Mouse (Mus musculus): ENCODE data around the gene Eef2k. TPM values are rescaled to one million over a fixed set of nuclear protein-coding genes. Genes with fewer than 3 reads are reported as not detected.

Gene Eef2k
- polyA plus RNA-seq, 1 experiment, result 21.9 TPM

DNA sequence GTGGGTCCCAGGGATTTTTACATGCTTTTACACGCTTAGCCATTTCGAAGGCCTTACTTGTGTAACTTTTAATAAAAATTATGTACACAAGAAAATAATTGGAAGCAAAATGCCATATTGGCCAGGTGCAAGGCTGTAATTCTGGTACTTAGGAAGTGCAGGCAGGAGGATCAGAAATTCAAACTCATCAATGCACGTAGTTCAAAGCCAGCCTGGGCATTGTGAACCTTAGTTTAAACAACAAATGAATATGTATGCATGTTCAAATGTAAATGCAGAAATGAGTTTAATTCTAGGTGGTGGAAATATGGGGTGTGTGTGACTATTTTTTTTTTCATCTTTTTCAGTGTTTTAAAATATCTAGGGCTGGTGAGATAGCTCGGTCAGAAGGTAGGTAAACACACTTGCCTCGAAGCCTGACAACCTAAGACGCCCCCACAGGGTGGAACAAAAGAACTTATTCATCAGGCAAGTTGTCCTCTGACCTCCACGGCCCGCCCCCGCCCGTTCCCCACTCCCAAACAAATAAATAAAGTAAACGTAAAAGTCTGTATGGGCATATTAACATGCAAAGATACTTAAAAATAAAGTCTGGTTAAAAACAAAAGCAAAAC is 73.7 kb downstream of the Eef2k start:
- no peaks in the 10 kb centered on the region for H3K36me3 ChIP-seq (ENCODE audit: control insufficient read depth, insufficient read depth)
- peak overlapping the region; percentile 38 for H3K4me3 ChIP-seq (ENCODE audit: insufficient read depth, poor library complexity, severe bottlenecking)
- H3K27me3 ChIP-seq (ENCODE audit: control insufficient read depth, insufficient read depth, insufficient read length), result no peaks in the 10 kb centered on the region
- H3ac ChIP-seq (ENCODE audit: control insufficient read depth, insufficient read length, low read depth), result no peak overlapping the region
- peaks cover 36% of the 10 kb centered on the region for H3K79me2 ChIP-seq (ENCODE audit: control insufficient read depth, insufficient read depth)
- TF ChIP-seq MYOG (IDR thresholded peaks at IDR 0.05; ENCODE audit: control insufficient read depth, extremely low read depth, insufficient read length), result no peak
- TF ChIP-seq USF1 (IDR thresholded peaks at IDR 0.05; ENCODE audit: low read depth), result no peak
- TF ChIP-seq CEBPB (IDR thresholded peaks at IDR 0.05; ENCODE audit: low read depth), result no peak
- no peak for TF ChIP-seq CTCF (IDR thresholded peaks at IDR 0.05; ENCODE audit: control insufficient read depth, insufficient read depth, insufficient read length)
- peaks cover 19% of the 10 kb centered on the region for H3K79me3 ChIP-seq (ENCODE audit: low read depth)

DNA sequence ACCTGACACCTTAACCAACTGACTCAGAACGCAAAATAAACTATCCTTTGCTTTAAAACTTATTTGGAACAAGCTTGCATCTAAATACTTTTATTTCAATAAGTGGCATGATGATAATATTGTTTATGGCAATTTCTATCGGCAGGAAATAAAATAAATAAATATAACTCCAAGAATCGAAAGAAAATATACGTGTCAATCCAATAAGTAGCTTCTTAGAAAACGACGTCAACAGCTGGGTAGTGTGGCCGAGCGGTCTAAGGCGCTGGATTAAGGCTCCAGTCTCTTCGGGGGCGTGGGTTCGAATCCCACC is 74.6 kb downstream of the Eef2k start:
- Histone ChIP-seq H3K4me3 (ENCODE audit: insufficient read depth, poor library complexity, severe bottlenecking) (peak overlapping the region; percentile 38), H3K27me3 (ENCODE audit: control insufficient read depth, insufficient read depth, insufficient read length) (no peaks in the 10 kb centered on the region), H3K79me2 (ENCODE audit: control insufficient read depth, insufficient read depth) (peaks cover 44% of the 10 kb centered on the region), H3K36me3 (ENCODE audit: control insufficient read depth, insufficient read depth) (no peaks in the 10 kb centered on the region), H3ac (ENCODE audit: control insufficient read depth, insufficient read length, low read depth) (no peak overlapping the region), H3K79me3 (ENCODE audit: low read depth) (peaks cover 24% of the 10 kb centered on the region)
- TF ChIP-seq CTCF (IDR thresholded peaks at IDR 0.05; ENCODE audit: control insufficient read depth, insufficient read depth, insufficient read length) (no peak), MYOD1 (IDR thresholded peaks at IDR 0.05; ENCODE audit: control insufficient read depth, insufficient read length, low read depth) (no peak), MAX (IDR thresholded peaks at IDR 0.05) (no peak), FOSL1 (IDR thresholded peaks at IDR 0.05; ENCODE audit: insufficient read depth, low read length, poor library complexity, severe bottlenecking) (no peak), USF1 (IDR thresholded peaks at IDR 0.05; ENCODE audit: low read depth) (no peak), MYOG (IDR thresholded peaks at IDR 0.05; ENCODE audit: control insufficient read depth, extremely low read depth, insufficient read length) (no peak), CEBPB (IDR thresholded peaks at IDR 0.05; ENCODE audit: low read depth) (no peak)

DNA sequence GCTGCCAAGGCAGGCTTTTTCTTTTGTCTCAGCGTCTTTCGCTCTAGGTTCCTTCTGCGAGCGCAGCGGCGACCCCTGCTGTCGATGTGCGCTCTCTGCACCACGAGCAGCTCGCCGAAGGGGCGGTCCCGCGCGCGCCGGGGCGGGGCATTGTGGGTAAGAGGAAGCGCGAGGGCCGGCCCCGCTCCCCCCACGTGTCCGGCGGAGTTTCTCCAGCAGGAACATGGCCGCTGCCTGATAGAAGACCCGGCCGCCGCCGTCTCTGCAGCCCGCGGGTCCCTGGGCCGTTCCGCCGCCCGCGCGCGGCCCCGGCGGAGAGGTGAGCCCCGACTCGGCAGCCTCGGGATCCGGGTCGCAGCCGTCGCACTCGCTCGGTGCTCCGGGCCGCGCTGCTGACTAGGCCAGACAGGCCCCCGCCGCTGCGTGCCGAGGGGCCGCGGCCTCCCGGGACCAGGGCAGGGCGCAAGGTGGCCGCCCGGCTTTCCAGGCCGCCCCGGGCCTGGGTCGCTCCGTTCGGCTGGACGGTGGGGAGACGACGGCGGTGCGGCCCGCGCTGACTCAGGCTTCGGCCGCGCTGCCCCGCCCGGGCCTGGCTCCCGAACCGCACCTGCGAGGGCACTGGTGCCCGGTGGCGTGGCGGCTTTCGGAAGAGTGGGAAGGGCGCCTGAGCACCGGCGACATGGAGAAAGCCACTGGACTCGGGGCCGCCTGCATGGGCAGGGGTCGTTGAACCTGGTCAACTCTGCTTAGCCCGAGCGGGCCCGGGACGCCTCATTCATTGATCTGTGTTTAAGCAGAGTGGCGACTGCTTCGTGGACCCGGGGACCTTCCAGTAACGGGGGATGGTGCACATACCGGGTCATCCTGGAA is 75.2 kb downstream of the Eef2k start, which contains the start of gene Polr3e:
Gene Polr3e (plus strand): TSS at position 153 of the 870 bp plus-strand sequence.
- TF ChIP-seq MAX (IDR thresholded peaks at IDR 0.05), result peak; percentile 84
- no peak for TF ChIP-seq FOSL1 (IDR thresholded peaks at IDR 0.05; ENCODE audit: insufficient read depth, low read length, poor library complexity, severe bottlenecking)
- TF ChIP-seq USF1 (IDR thresholded peaks at IDR 0.05; ENCODE audit: low read depth), result peak; percentile 23
- TF ChIP-seq CTCF (IDR thresholded peaks at IDR 0.05; ENCODE audit: control insufficient read depth, insufficient read depth, insufficient read length), result peak; percentile 92
- Histone ChIP-seq H3K36me3 (ENCODE audit: control insufficient read depth, insufficient read depth) (no peaks in the 10 kb centered on the region), H3ac (ENCODE audit: control insufficient read depth, insufficient read length, low read depth) (peak within 1 kb of the TSS; percentile 97), H3K27me3 (ENCODE audit: control insufficient read depth, insufficient read depth, insufficient read length) (no peaks in the 10 kb centered on the region), H3K4me3 (ENCODE audit: insufficient read depth, poor library complexity, severe bottlenecking) (peak within 1 kb of the TSS; percentile 64), H3K79me2 (ENCODE audit: control insufficient read depth, insufficient read depth) (peaks cover 50% of the 10 kb centered on the region), H3K79me3 (ENCODE audit: low read depth) (peaks cover 27% of the 10 kb centered on the region)

DNA sequence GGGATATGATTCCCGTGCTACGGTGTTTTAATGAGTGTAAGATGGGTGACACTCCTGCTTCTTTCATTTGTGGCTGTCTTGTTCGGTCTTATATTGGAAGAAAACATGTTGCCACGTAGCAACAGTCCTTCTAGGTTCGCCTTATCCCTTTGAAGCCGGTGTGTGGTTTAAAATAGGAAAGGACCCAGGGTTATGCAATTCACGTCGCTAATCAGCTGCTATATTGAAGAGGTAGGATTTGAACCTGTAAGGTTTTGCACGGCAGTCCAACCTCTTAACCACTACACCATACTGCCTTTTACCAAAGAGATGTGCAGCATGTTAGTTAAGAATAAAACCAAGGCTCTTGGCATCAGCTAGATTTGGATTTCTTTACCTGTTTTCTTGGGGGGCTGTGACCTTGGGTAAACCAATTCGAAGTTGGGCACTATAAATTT is 75.9 kb downstream of the Eef2k start:
- TF ChIP-seq MYOG (IDR thresholded peaks at IDR 0.05; ENCODE audit: control insufficient read depth, extremely low read depth, insufficient read length) (no peak), CEBPB (IDR thresholded peaks at IDR 0.05; ENCODE audit: low read depth) (peak; percentile 76)
- Histone ChIP-seq H3K79me3 (ENCODE audit: low read depth) (peaks cover 27% of the 10 kb centered on the region), H3K27me3 (ENCODE audit: control insufficient read depth, insufficient read depth, insufficient read length) (no peaks in the 10 kb centered on the region), H3ac (ENCODE audit: control insufficient read depth, insufficient read length, low read depth) (peak overlapping the region; percentile 97), H3K79me2 (ENCODE audit: control insufficient read depth, insufficient read depth) (peaks cover 57% of the 10 kb centered on the region), H3K4me3 (ENCODE audit: insufficient read depth, poor library complexity, severe bottlenecking) (peak overlapping the region; percentile 64), H3K36me3 (ENCODE audit: control insufficient read depth, insufficient read depth) (no peaks in the 10 kb centered on the region)

DNA sequence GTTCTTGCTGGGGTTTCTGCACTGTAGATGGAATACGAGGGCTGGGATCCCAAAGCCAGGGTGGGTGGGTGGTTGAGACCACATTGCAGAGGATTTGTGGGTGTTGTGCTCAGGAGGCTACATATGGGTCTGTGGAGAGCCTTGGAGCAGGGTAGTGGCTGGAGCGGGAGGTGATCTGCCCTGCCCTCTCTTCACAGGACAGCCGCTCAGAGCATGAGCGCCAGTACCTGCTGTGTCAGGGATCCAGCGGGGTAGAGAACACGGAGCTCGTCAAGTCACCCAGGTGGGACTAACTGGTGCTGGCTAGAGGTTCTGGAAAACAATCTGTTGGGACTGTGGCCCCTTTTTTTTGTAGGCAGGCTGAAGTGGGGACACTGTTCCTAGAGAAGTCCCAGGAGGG is 90.5 kb downstream of the Eef2k start:
- Histone ChIP-seq H3K79me2 (ENCODE audit: control insufficient read depth, insufficient read depth) (no peaks in the 10 kb centered on the region), H3K27me3 (ENCODE audit: control insufficient read depth, insufficient read depth, insufficient read length) (no peaks in the 10 kb centered on the region), H3K4me3 (ENCODE audit: insufficient read depth, poor library complexity, severe bottlenecking) (no peak overlapping the region), H3ac (ENCODE audit: control insufficient read depth, insufficient read length, low read depth) (no peak overlapping the region), H3K79me3 (ENCODE audit: low read depth) (no peaks in the 10 kb centered on the region), H3K36me3 (ENCODE audit: control insufficient read depth, insufficient read depth) (peaks cover 51% of the 10 kb centered on the region)
- TF ChIP-seq FOSL1 (IDR thresholded peaks at IDR 0.05; ENCODE audit: insufficient read depth, low read length, poor library complexity, severe bottlenecking) (no peak), MYOD1 (IDR thresholded peaks at IDR 0.05; ENCODE audit: control insufficient read depth, insufficient read length, low read depth) (no peak), MAX (IDR thresholded peaks at IDR 0.05) (no peak), CEBPB (IDR thresholded peaks at IDR 0.05; ENCODE audit: low read depth) (no peak), USF1 (IDR thresholded peaks at IDR 0.05; ENCODE audit: low read depth) (no peak)

DNA sequence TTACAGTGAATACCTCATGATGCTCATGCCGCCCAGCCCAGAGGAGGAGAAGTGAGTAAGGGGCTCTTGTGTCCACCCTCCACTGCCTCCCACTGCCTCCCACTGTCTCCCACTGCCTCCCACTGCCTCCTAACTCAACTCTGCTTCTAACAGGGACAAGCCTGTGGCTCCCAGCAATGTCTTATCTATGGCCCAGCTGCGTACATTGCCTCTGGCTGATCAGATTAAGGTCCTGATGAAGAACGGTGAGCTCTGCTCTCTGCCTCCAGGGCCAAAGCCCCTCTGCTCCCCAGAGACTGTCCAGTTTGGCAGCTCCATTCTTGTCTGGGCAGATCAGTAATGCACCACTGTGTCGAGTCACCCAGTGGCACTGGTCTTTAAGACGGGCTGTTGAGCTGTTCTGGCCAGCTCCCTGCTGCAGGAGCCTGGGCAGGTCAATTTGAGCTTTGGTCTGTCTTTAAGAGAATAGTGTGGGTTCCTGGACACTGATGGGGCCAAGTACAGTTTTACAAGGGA is 91.1 kb downstream of the Eef2k start:
- Histone ChIP-seq H3ac (ENCODE audit: control insufficient read depth, insufficient read length, low read depth) (no peak overlapping the region), H3K79me2 (ENCODE audit: control insufficient read depth, insufficient read depth) (no peaks in the 10 kb centered on the region), H3K36me3 (ENCODE audit: control insufficient read depth, insufficient read depth) (peaks cover 44% of the 10 kb centered on the region), H3K79me3 (ENCODE audit: low read depth) (no peaks in the 10 kb centered on the region), H3K27me3 (ENCODE audit: control insufficient read depth, insufficient read depth, insufficient read length) (no peaks in the 10 kb centered on the region), H3K4me3 (ENCODE audit: insufficient read depth, poor library complexity, severe bottlenecking) (no peak overlapping the region)
- TF ChIP-seq USF1 (IDR thresholded peaks at IDR 0.05; ENCODE audit: low read depth), result no peak
- TF ChIP-seq MYOG (IDR thresholded peaks at IDR 0.05; ENCODE audit: control insufficient read depth, extremely low read depth, insufficient read length), result no peak
- TF ChIP-seq CEBPB (IDR thresholded peaks at IDR 0.05; ENCODE audit: low read depth), result no peak
- TF ChIP-seq MAX (IDR thresholded peaks at IDR 0.05), result no peak
- no peak for TF ChIP-seq CTCF (IDR thresholded peaks at IDR 0.05; ENCODE audit: control insufficient read depth, insufficient read depth, insufficient read length)
- no peak for TF ChIP-seq FOSL1 (IDR thresholded peaks at IDR 0.05; ENCODE audit: insufficient read depth, low read length, poor library complexity, severe bottlenecking)
- TF ChIP-seq MYOD1 (IDR thresholded peaks at IDR 0.05; ENCODE audit: control insufficient read depth, insufficient read length, low read depth), result no peak
